Mouse (Mus musculus) forebrain, embryonic 13.5 days (tissue): ENCODE measurements at regions not wholly inside any gene's neighbourhood (a gene's known extent, or its start where the extent isn't known, plus 50 kb on each side); places are given as distances from the start of the nearest gene placed in this dataset.

ENCODE experiments used
- ATAC-seq: fragments of 200-750 bp; cut with Nextera tagmentation; 2 replicates; pipeline ENCODE4 v1.8.0; 2017
- H3K27ac ChIP-seq: fragments of 300-500 bp; sonication (generic); 2 replicates; pipeline ENCODE4 v1.5.1; 2015; ENCODE audit warnings: inconsistent platforms, mild to moderate bottlenecking, moderate library complexity
- H3K27me3 ChIP-seq: fragments of 300-500 bp; sonication (generic); 2 replicates; pipeline ENCODE4 v1.6.1; 2015; ENCODE audit warnings: mild to moderate bottlenecking, inconsistent platforms
- H3K36me3 ChIP-seq: fragments of 300-500 bp; sonication (generic); 2 replicates; pipeline ENCODE4 v1.6.1; 2015; ENCODE audit warnings: mild to moderate bottlenecking, inconsistent platforms; ENCODE audit not compliant: poor library complexity, severe bottlenecking
- H3K4me1 ChIP-seq: fragments of 300-500 bp; sonication (generic); 2 replicates; pipeline ENCODE4 v1.6.1; 2015; ENCODE audit warnings: inconsistent platforms
- H3K4me2 ChIP-seq: fragments of 300-500 bp; sonication (generic); 2 replicates; pipeline ENCODE4 v1.6.1; 2015; ENCODE audit warnings: inconsistent platforms, mild to moderate bottlenecking, moderate library complexity
- H3K4me3 ChIP-seq: fragments of 300-500 bp; sonication (generic); 2 replicates; pipeline ENCODE4 v1.5.1; 2015; ENCODE audit warnings: mild to moderate bottlenecking, inconsistent platforms
- H3K9ac ChIP-seq: fragments of 300-500 bp; sonication (generic); 2 replicates; pipeline ENCODE4 v1.6.1; 2015; ENCODE audit warnings: mild to moderate bottlenecking, inconsistent platforms
- H3K9me3 ChIP-seq: fragments of 300-500 bp; sonication (generic); replicated peaks from 2 replicates; pipeline ENCODE4 v1.6.1; 2016; ENCODE audit warnings: inconsistent platforms
- WGBS: fragments of 180-500 bp; shearing (Covaris S2); methylation state at CpG from one replicate; pipeline ENCODE4 v1.1.7; 2015; 5-methylcytosine and 5-hydroxymethylcytosine counted together

GRCm38 (mm10) chr4:105948326-105948725 lies 158.7 kb downstream of the Gm12728 start:
- no peak overlapping the region for H3K4me3 ChIP-seq
- H3K9ac ChIP-seq, result no peak overlapping the region
- no peak for ATAC-seq
- H3K4me2 ChIP-seq, result no peak overlapping the region
- no peaks in the 10 kb centered on the region for H3K4me1 ChIP-seq
- WGBS, result 92% methylated on average over 5 of the region's 5 CpGs
- H3K27ac ChIP-seq, result no peak overlapping the region
- no peaks in the 10 kb centered on the region for H3K27me3 ChIP-seq
- H3K36me3 ChIP-seq, result no peaks in the 10 kb centered on the region
- H3K9me3 ChIP-seq, result no peaks in the 10 kb centered on the region

- Histone ChIP-seq H3K9ac (no peak overlapping the region), H3K27me3 (no peaks in the 10 kb centered on the region), H3K4me1 (no peaks in the 10 kb centered on the region; the same call in 1 of the 2 replicates), H3K9me3 (no peaks in the 10 kb centered on the region), H3K4me2 (no peak overlapping the region), H3K4me3 (no peak overlapping the region), H3K27ac (no peak overlapping the region), H3K36me3 (no peaks in the 10 kb centered on the region)
- no peak for ATAC-seq
- 85% methylated on average over 3 of the region's 3 CpGs for WGBS
These were observed 162.7 kb downstream of the Gm12728 start for GRCm38 (mm10) chr4:105952406-105952805.

GRCm38 (mm10) chr4:105956516-105956915 lies 166.8 kb downstream of the Gm12728 start:
- H3K27me3 ChIP-seq, result no peaks in the 10 kb centered on the region
- no peaks in the 10 kb centered on the region for H3K36me3 ChIP-seq
- no peak overlapping the region for H3K4me3 ChIP-seq
- no peak for ATAC-seq
- no peak overlapping the region for H3K9ac ChIP-seq
- WGBS, result 21% methylated on average over 2 of the region's 2 CpGs
- H3K4me2 ChIP-seq, result no peak overlapping the region
- no peaks in the 10 kb centered on the region; the same call in 1 of the 2 replicates for H3K4me1 ChIP-seq
- no peaks in the 10 kb centered on the region for H3K9me3 ChIP-seq
- no peak overlapping the region for H3K27ac ChIP-seq

- H3K4me2 ChIP-seq, result no peak overlapping the region
- H3K4me3 ChIP-seq, result no peak overlapping the region
- 84% methylated on average over 5 of the region's 5 CpGs for WGBS
- H3K4me1 ChIP-seq, result no peaks in the 10 kb centered on the region; the same call in 1 of the 2 replicates
- H3K36me3 ChIP-seq, result no peaks in the 10 kb centered on the region
- no peak for ATAC-seq
- H3K9ac ChIP-seq, result no peak overlapping the region
- H3K27me3 ChIP-seq, result no peaks in the 10 kb centered on the region
- H3K27ac ChIP-seq, result no peak overlapping the region
- H3K9me3 ChIP-seq, result no peaks in the 10 kb centered on the region
These were observed 168.7 kb downstream of the Gm12728 start for GRCm38 (mm10) chr4:105958331-105958730.

- Histone ChIP-seq H3K9me3 (no peaks in the 10 kb centered on the region), H3K27me3 (no peaks in the 10 kb centered on the region), H3K4me1 (no peaks in the 10 kb centered on the region), H3K9ac (no peak overlapping the region), H3K4me2 (no peak overlapping the region), H3K4me3 (no peak overlapping the region), H3K27ac (no peak overlapping the region), H3K36me3 (no peaks in the 10 kb centered on the region)
- ATAC-seq, result no peak
- 69% methylated on average over 8 of the region's 8 CpGs for WGBS
These were observed 172.2 kb downstream of the Gm12728 start for GRCm38 (mm10) chr4:105961686-105962360.

- Histone ChIP-seq H3K27me3 (no peaks in the 10 kb centered on the region), H3K27ac (no peak overlapping the region), H3K4me1 (no peaks in the 10 kb centered on the region), H3K4me3 (no peak overlapping the region), H3K9ac (no peak overlapping the region), H3K9me3 (no peaks in the 10 kb centered on the region), H3K36me3 (no peaks in the 10 kb centered on the region), H3K4me2 (no peak overlapping the region)
- ATAC-seq, result no peak
- WGBS, result 50% methylated on average over 7 of the region's 7 CpGs
These were observed 172.9 kb downstream of the Gm12728 start for GRCm38 (mm10) chr4:105962542-105962941.

GRCm38 (mm10) chr4:105968324-105968723 lies 178.7 kb downstream of the Gm12728 start:
- H3K9me3 ChIP-seq, result no peaks in the 10 kb centered on the region
- no peak overlapping the region for H3K27ac ChIP-seq
- H3K27me3 ChIP-seq, result no peaks in the 10 kb centered on the region
- no peak overlapping the region for H3K4me2 ChIP-seq
- peaks cover 9% of the 10 kb centered on the region; the same call in 1 of the 2 replicates for H3K4me1 ChIP-seq
- H3K9ac ChIP-seq, result no peak overlapping the region
- no peak overlapping the region for H3K4me3 ChIP-seq
- no peak for ATAC-seq
- 21% methylated on average over 4 of the region's 4 CpGs for WGBS
- H3K36me3 ChIP-seq, result no peaks in the 10 kb centered on the region

GRCm38 (mm10) chr4:105969628-105970027 lies 180.0 kb downstream of the Gm12728 start:
- WGBS, result 40% methylated on average over 2 of the region's 2 CpGs
- Histone ChIP-seq H3K4me1 (peaks cover 9% of the 10 kb centered on the region; the same call in 1 of the 2 replicates), H3K4me2 (no peak overlapping the region), H3K4me3 (no peak overlapping the region), H3K27me3 (no peaks in the 10 kb centered on the region), H3K9ac (no peak overlapping the region), H3K9me3 (no peaks in the 10 kb centered on the region), H3K27ac (no peak overlapping the region), H3K36me3 (no peaks in the 10 kb centered on the region)
- ATAC-seq, result no peak

- ATAC-seq, result no peak
- H3K4me2 ChIP-seq, result no peak overlapping the region
- H3K9me3 ChIP-seq, result no peaks in the 10 kb centered on the region
- H3K4me3 ChIP-seq, result no peak overlapping the region
- WGBS, result 74% methylated on average over 3 of the region's 3 CpGs
- H3K27me3 ChIP-seq, result no peaks in the 10 kb centered on the region
- no peak overlapping the region for H3K9ac ChIP-seq
- peaks cover 9% of the 10 kb centered on the region; the same call in 1 of the 2 replicates for H3K4me1 ChIP-seq
- H3K27ac ChIP-seq, result no peak overlapping the region
- no peaks in the 10 kb centered on the region for H3K36me3 ChIP-seq
These were observed 180.4 kb downstream of the Gm12728 start for GRCm38 (mm10) chr4:105970056-105970455.

GRCm38 (mm10) chr4:105972736-105973135 lies 183.1 kb downstream of the Gm12728 start:
- no peak overlapping the region for H3K27ac ChIP-seq
- H3K4me1 ChIP-seq, result peaks cover 9% of the 10 kb centered on the region; the same call in 1 of the 2 replicates
- H3K4me2 ChIP-seq, result no peak overlapping the region
- H3K9me3 ChIP-seq, result no peaks in the 10 kb centered on the region
- H3K36me3 ChIP-seq, result no peaks in the 10 kb centered on the region
- no peaks in the 10 kb centered on the region for H3K27me3 ChIP-seq
- 93% methylated on average over 3 of the region's 3 CpGs for WGBS
- no peak overlapping the region for H3K9ac ChIP-seq
- ATAC-seq, result no peak
- no peak overlapping the region for H3K4me3 ChIP-seq

GRCm38 (mm10) chr4:105973769-105974397 lies 184.2 kb downstream of the Gm12728 start:
- WGBS, result 88% methylated on average over 6 of the region's 6 CpGs
- Histone ChIP-seq H3K4me2 (no peak overlapping the region), H3K9me3 (no peaks in the 10 kb centered on the region), H3K27ac (no peak overlapping the region), H3K9ac (no peak overlapping the region), H3K4me1 (peaks cover 6% of the 10 kb centered on the region; the same call in 1 of the 2 replicates), H3K36me3 (no peaks in the 10 kb centered on the region), H3K4me3 (no peak overlapping the region), H3K27me3 (no peaks in the 10 kb centered on the region)
- no peak for ATAC-seq

GRCm38 (mm10) chr4:105974948-105975347 lies 185.3 kb downstream of the Gm12728 start:
- no peak for ATAC-seq

More at GRCm38 (mm10) chr4:105974948-105975347, 185.3 kb downstream of the Gm12728 start:
- H3K9me3 ChIP-seq, result no peaks in the 10 kb centered on the region
- no peak overlapping the region for H3K4me2 ChIP-seq
- H3K27me3 ChIP-seq, result no peaks in the 10 kb centered on the region
- no peak overlapping the region for H3K9ac ChIP-seq
- no peak overlapping the region for H3K27ac ChIP-seq
- H3K4me3 ChIP-seq, result no peak overlapping the region
- no peaks in the 10 kb centered on the region for H3K36me3 ChIP-seq
- no peaks in the 10 kb centered on the region; the same call in 1 of the 2 replicates for H3K4me1 ChIP-seq
- 57% methylated on average over 4 of the region's 4 CpGs for WGBS
